Mouse (Mus musculus) common myeloid progenitor, adult 5-6 weeks (primary cell): ENCODE results near the gene Cyb5r3. TPM values are rescaled to one million over a fixed set of nuclear protein-coding genes. Genes with fewer than 3 reads are reported as not detected.
A peak's percentile ranks its signal among the peaks of the same experiment; 100 is the strongest.

Experiments used
- ATAC-seq: replicated peaks from 2 replicates; pipeline ENCODE4 v1.8.0; 2016; ENCODE audit warnings: low read depth, mild to moderate bottlenecking, moderate TSS enrichment, inconsistent platforms; ENCODE audit not compliant: poor library complexity, severe bottlenecking
- total RNA-seq: library from RNA; stranded (forward); fragments of 200-1000, 187-1606 nt; gene quantifications from 2 replicates; pipeline ENCODE4 v1.2.3, GENCODE M21; 2017

The Cyb5r3 gene
- total RNA-seq, 1 experiment from 2014 or later = 31.7 TPM

GRCm38 (mm10) chr15:83169772-83170722 lies 2.3 kb downstream of the Cyb5r3 start:
- ATAC-seq = no peak

- ATAC-seq = no peak
Measured at GRCm38 (mm10) chr15:83168875-83169771, 3.3 kb downstream of the Cyb5r3 start.

- no peak for ATAC-seq
Measured at GRCm38 (mm10) chr15:83168311-83168710, 4.1 kb downstream of the Cyb5r3 start.

- no peak for ATAC-seq
Measured at GRCm38 (mm10) chr15:83167550-83168065, 4.8 kb downstream of the Cyb5r3 start.

GRCm38 (mm10) chr15:83167126-83167525 lies 5.3 kb downstream of the Cyb5r3 start:
- ATAC-seq = no peak

GRCm38 (mm10) chr15:83166642-83167041 lies 5.8 kb downstream of the Cyb5r3 start:
- no peak for ATAC-seq

- ATAC-seq = no peak
Measured at GRCm38 (mm10) chr15:83165526-83166315, 6.7 kb downstream of the Cyb5r3 start.

GRCm38 (mm10) chr15:83164971-83165471 lies 7.4 kb downstream of the Cyb5r3 start:
- peak; percentile 49; the same call in 1 of the 2 replicates for ATAC-seq

- no peak for ATAC-seq
Measured at GRCm38 (mm10) chr15:83162818-83163485, 9.4 kb downstream of the Cyb5r3 start.

GRCm38 (mm10) chr15:83162001-83162400 lies 10.4 kb downstream of the Cyb5r3 start:
- no peak for ATAC-seq

GRCm38 (mm10) chr15:83161062-83161748 lies 11.2 kb downstream of the Cyb5r3 start:
- no peak for ATAC-seq

GRCm38 (mm10) chr15:83160561-83160960 lies 11.8 kb downstream of the Cyb5r3 start:
- ATAC-seq = no peak

- ATAC-seq = no peak
Measured at GRCm38 (mm10) chr15:83159823-83160222, 12.6 kb downstream of the Cyb5r3 start.

GRCm38 (mm10) chr15:83158587-83159160 lies 13.7 kb downstream of the Cyb5r3 start:
- ATAC-seq = peak; percentile 35

GRCm38 (mm10) chr15:83157667-83158064 lies 14.7 kb downstream of the Cyb5r3 start:
- ATAC-seq = no peak

GRCm38 (mm10) chr15:83156929-83157666 lies 15.3 kb downstream of the Cyb5r3 start:
- ATAC-seq = peak; percentile 55; the same call in 1 of the 2 replicates

- no peak for ATAC-seq
Measured at GRCm38 (mm10) chr15:83155672-83156419, 16.5 kb downstream of the Cyb5r3 start.
